Mouse (Mus musculus) liver, adult 2 months (tissue): ENCODE data around the gene Zcchc14.

Experiments
- CTCF ChIP-seq: fragments of 200-500 bp; IDR thresholded peaks from 2 replicates; pipeline ENCODE4 v1.5.1; 2011; ENCODE audit warnings: low read depth, low read length, control low read depth
- POLR2A ChIP-seq: fragments of 200-500 bp; IDR thresholded peaks from 2 replicates; pipeline ENCODE4 v1.6.1; 2011; ENCODE audit warnings: low read length, control low read depth; ENCODE audit not compliant: insufficient read depth; ENCODE audit errors: extremely low read depth

- TF ChIP-seq CTCF = no peak
- no peak for TF ChIP-seq POLR2A
These were observed 29.7 kb downstream of the Zcchc14 start for GRCm38 (mm10) chr8:121623043-121623442.
